Mouse (Mus musculus): ENCODE data around the gene Ctdnep1. TPM values are rescaled to one million over a fixed set of nuclear protein-coding genes. Genes with fewer than 3 reads are reported as not detected.

Ctdnep1 gene
- total RNA-seq (2017): 22.1 and 47.1 TPM in 2 replicates

- no peak for ATAC-seq (replicated peaks; ENCODE audit: low read depth, poor library complexity, severe bottlenecking)
Measured at GRCm38 (mm10) chr11:69981141-69981762, at the start of gene Ctdnep1. Gene Ctdnep1, plus strand, starts transcription at chr11:69981156.

- no peak for ATAC-seq (replicated peaks; ENCODE audit: low read depth, poor library complexity, severe bottlenecking)
Measured at GRCm38 (mm10) chr11:69931769-69932168, 49.2 kb upstream of the Ctdnep1 start.

GRCm38 (mm10) chr11:69932254-69932653 lies 48.7 kb upstream of the Ctdnep1 start:
- no peak for ATAC-seq (replicated peaks; ENCODE audit: low read depth, poor library complexity, severe bottlenecking)

GRCm38 (mm10) chr11:69933066-69933465 lies 47.9 kb upstream of the Ctdnep1 start:
- ATAC-seq (replicated peaks; ENCODE audit: low read depth, poor library complexity, severe bottlenecking): no peak

- ATAC-seq (replicated peaks; ENCODE audit: low read depth, poor library complexity, severe bottlenecking): peak; percentile 61
Measured at GRCm38 (mm10) chr11:69934169-69934568, 46.8 kb upstream of the Ctdnep1 start.

GRCm38 (mm10) chr11:69934681-69935080 lies 46.3 kb upstream of the Ctdnep1 start:
- ATAC-seq (replicated peaks; ENCODE audit: low read depth, poor library complexity, severe bottlenecking): no peak

GRCm38 (mm10) chr11:69935137-69935879 lies 45.6 kb upstream of the Ctdnep1 start, which contains the start of gene Ybx2:
Gene Ybx2, plus strand, starts transcription at chr11:69935796.
- peak; percentile 29 for ATAC-seq (replicated peaks; ENCODE audit: low read depth, poor library complexity, severe bottlenecking)

- ATAC-seq (replicated peaks; ENCODE audit: low read depth, poor library complexity, severe bottlenecking): no peak
Measured at GRCm38 (mm10) chr11:69936156-69936555, 44.8 kb upstream of the Ctdnep1 start.

GRCm38 (mm10) chr11:69936714-69937347 lies 44.1 kb upstream of the Ctdnep1 start:
- ATAC-seq (replicated peaks; ENCODE audit: low read depth, poor library complexity, severe bottlenecking): no peak

GRCm38 (mm10) chr11:69937385-69937784 lies 43.6 kb upstream of the Ctdnep1 start:
- ATAC-seq (replicated peaks; ENCODE audit: low read depth, poor library complexity, severe bottlenecking): no peak

GRCm38 (mm10) chr11:69937834-69938233 lies 43.1 kb upstream of the Ctdnep1 start:
- no peak for ATAC-seq (replicated peaks; ENCODE audit: low read depth, poor library complexity, severe bottlenecking)

- ATAC-seq (replicated peaks; ENCODE audit: low read depth, poor library complexity, severe bottlenecking): no peak
Measured at GRCm38 (mm10) chr11:69938401-69938979, 42.5 kb upstream of the Ctdnep1 start.

- no peak for ATAC-seq (replicated peaks; ENCODE audit: low read depth, poor library complexity, severe bottlenecking)
Measured at GRCm38 (mm10) chr11:69939181-69939580, 41.8 kb upstream of the Ctdnep1 start.

GRCm38 (mm10) chr11:69939731-69940130 lies 41.2 kb upstream of the Ctdnep1 start:
- ATAC-seq (replicated peaks; ENCODE audit: low read depth, poor library complexity, severe bottlenecking): no peak

- no peak for ATAC-seq (replicated peaks; ENCODE audit: low read depth, poor library complexity, severe bottlenecking)
Measured at GRCm38 (mm10) chr11:69940962-69941361, 40.0 kb upstream of the Ctdnep1 start.

GRCm38 (mm10) chr11:69945216-69945615 lies 35.7 kb upstream of the Ctdnep1 start:
- ATAC-seq (replicated peaks; ENCODE audit: low read depth, poor library complexity, severe bottlenecking): no peak

GRCm38 (mm10) chr11:69945997-69946891 lies 34.7 kb upstream of the Ctdnep1 start:
- no peak for ATAC-seq (replicated peaks; ENCODE audit: low read depth, poor library complexity, severe bottlenecking)

- no peak for ATAC-seq (replicated peaks; ENCODE audit: low read depth, poor library complexity, severe bottlenecking)
Measured at GRCm38 (mm10) chr11:69947337-69948065, 33.5 kb upstream of the Ctdnep1 start.
